Mouse (Mus musculus) cerebral cortex, adult 2 months (tissue): ENCODE data around the gene D6Ertd527e.

Experiments used
- WGBS: fragments of 180-500 bp; shearing (Covaris S2); methylation state at CpG from one replicate; pipeline ENCODE4 v1.1.7; 2018; 5-methylcytosine and 5-hydroxymethylcytosine counted together

D6Ertd527e gene

DNA sequence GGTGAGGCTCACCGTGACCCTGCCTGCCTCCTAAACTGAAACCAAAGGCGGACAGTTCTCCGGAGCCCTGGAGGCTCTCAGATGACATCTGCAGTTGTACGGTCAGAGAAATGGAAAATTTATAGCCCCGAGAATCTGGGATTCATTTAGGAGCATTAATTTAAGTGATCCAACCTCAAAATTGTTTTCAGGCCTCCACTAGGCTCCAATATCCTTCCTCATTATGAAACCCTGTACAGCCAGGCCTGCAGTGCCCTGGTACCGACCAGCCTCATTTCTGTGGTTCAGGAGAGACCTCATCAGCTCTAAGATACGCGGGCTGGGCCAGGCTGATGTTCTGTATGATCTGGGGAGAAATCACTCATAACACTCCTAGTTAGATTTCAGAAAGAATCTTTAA lies 46.9 kb downstream of the D6Ertd527e start:
- 94% methylated on average over 8 of the region's 8 CpGs for WGBS

DNA sequence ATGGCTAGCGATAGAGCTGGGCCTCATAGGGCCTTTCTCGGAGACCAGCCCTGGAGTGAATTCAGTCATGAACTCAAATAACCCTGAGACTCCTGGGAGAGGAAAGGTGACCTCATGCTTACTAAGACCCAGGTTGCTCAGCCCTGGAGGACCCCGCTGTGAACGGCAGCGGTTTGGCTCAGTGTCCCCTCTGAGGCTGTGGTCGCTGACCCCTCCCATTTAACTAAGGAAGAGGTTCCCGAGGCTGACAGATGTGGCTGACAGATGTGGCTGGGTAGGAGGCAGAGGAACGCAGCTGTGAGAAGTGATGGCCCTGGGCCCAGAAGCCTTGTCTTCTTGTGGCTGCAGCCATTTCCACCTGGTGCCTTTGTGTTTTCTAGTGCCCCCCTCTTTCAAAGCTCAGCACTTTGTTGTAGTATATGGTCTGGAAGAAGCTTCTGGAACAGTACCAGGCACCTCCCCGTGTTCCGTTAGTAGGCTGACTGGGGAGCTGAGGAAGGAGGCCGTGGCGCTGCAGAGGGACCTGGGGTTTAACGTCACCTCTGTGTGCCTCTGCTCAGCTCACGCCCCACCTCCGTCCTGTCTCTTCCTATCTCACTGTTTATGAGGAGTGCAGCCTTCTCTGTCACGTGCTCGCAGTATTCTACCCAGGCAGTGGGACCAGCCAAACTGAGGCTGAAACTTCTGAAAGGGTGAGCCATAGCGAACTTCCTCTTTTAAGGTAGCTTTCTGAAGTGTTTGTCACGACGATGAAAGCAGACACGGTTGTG lies 48.1 kb downstream of the D6Ertd527e start:
- 79% methylated on average over 21 of the region's 21 CpGs for WGBS

DNA sequence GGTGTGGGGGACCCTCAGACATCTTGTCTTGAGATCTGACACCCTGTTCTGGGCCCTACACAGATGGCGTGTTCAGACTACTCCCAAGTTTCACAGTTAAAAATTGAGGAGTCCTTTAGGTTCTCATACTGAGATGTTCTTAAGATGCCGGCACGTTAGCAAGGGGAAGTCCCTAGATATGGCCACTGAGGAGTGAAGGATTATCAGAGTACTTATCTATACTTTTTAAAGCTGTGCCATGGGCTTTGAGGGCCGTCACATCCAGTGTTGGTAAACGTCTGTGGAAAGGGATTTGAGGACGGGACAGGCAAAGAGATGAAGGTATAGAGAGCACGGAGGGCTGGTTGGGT lies 48.7 kb downstream of the D6Ertd527e start:
- WGBS: 88% methylated on average over 7 of the region's 7 CpGs

DNA sequence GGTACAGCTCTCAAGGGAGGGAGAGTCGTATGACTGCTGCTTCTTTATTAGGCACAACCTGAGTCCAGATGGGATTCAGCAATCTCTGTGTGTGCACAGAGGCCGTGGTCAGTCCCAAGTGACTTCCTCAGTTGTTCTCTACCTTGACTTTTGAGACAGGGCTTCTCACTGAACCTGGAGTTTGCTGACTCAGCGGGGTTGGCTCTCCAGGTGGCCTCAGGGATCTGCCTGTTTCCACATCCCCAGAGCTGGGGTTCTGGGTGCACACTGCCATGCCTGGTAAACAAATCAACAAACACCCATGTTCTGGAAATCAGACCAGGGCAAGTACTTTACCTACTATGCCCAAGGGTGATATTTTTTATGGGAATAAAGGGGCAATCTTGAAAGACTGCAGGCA lies 49.3 kb downstream of the D6Ertd527e start:
- WGBS: 95% methylated on average over 3 of the region's 3 CpGs

DNA sequence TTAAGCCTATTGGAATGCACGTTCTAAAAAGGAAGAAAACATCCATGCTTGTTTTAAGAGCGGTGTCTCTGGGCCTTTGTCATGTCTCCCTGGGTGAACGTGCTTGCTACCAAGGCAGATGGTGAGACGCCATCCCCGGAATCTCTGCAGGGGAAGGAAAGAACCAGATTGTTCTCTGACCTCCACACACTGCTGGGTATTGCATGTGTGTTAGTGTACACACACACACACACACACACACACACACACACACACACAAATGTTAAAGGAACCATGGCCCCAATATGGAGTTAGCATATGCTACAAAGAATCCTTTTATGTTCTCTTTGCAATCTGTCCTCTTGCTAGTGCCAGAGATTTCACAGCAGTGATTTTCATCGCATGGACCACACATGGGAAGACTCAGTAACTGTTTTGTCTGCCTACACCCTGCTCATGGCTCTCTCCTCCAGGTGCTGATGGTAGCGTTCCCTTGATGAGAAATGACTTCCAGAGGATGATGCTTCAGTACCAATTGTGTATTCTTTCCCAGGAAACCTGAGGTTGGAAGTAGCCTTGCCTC lies 53.6 kb downstream of the D6Ertd527e start:
- 58% methylated on average over 7 of the region's 7 CpGs for WGBS

DNA sequence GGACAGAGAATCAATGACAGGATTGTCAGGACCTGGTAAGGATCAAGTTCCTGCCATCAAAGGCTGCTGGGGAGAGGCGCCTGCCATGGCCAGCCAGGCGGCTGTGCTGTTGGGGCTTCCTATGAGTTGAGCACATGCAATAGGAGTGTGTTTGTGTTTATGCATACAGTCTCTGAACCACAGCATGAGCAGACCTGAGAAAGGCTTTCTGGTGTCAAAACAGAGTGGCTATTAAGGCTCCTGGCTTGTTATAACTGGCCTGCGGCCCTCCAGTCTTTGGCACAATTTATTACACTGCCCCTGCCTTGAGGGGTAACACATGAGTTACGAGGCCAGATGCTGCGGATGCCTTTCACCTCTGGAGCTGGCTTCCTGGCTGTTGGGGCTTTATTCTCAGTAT lies 55.6 kb downstream of the D6Ertd527e start:
- 96% methylated on average over 5 of the region's 5 CpGs for WGBS

DNA sequence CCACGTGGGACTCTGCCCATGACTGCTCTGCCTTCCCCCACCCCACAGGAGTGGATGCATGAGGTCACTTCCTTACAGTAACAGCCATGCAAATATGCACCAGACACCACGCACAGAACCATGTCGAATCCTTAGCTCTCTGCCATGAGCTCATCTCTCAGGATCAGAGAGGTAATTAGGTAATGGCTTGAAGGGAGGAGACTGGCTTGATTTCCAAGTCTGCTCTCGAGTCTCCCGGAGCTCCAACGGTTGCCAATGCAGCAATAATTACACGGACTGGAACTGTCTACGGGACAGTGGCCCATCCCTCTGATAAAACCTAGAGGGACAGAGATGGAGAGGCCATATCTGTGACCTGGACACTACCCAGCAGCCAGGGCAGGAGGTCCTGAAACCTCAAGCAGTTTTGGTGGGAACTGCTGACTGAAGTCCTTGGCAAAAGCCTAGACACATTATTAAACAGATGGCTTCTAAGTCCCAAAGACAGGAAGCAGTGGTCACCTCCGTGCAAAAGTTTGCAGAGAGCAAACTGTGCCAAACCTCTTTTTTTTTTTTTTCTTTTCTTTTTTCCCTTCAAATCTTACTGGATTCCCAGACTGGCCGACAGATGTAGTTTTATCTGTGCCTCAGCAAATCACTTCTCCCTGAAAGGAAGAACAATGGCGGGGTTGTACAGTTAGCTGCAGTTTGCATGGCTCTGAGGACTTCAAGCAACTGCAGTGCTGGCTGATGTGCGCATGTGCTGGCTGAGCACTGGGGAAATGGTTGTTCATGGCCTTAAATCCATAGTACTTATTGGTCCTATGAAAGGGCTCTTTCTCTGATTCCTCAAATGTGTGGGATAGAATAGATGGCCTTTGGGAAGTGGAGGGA lies 57.1 kb downstream of the D6Ertd527e start:
- WGBS: 59% methylated on average over 12 of the region's 12 CpGs
